Mouse (Mus musculus): Measurements from ENCODE around the gene Timm13.
A peak's percentile ranks its signal among the peaks of the same experiment; 100 is the strongest.

Gene Timm13

DNA sequence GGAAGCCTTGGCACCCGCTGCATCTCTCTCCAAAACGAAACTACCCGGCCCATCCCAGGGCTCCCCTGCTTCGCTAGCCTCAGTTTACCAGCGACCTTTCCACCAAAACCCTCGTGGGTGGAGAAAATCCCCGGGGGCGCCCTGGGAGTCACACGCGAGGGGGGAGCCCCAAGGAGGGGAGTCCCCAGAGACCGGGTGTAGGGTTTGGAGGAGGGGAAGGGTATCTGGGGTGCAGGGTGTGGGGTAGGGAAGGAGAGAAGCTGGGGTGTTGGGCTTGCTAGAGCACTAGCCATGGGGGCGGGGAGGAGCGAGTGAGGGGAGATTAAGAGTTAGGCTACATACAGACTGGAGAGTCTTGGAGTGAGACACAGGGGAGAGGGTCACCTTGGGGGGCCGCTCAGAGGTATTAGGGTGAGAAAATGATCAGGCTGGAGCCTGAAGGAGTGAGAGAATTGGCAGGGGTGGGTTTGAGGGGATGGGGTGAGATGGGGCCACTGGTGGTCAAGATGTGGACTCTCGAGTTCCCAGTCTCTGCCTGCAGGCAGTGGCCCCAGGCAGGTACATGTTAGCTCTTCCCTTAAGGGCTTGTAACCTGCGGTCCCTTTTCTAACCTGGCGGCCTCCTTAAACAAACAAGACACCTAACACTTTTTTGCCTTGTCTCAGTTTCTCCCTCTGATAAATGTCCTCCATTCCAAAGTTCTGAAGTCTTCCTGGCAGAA lies 32.1 kb upstream of the Timm13 start:
- no peak for DNase-seq (ENCODE audit: low spot score in 2 of 2)

DNA sequence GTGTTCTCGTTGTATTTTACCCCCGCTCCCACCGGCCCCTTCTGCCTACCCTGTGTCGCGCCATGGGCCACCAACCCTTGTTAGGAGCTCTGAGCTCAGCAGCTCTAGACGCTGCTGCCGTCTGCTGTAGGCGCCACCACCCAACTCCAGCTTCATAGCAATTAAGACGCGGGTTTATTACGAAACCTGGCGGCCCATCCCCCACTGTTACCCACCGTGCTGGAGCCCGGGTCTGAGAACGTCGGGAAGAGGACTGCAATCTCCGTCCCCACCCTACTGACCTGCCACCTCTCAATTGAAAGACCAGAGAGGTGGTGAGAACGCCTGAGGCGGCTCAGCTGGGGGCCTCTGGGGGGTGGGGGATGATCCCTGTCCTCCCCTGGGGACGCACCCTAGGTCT lies 31.4 kb upstream of the Timm13 start:
- peak in 1 of 2 experiments; percentile 42 for DNase-seq (ENCODE audit: low spot score in 2 of 2)

DNA sequence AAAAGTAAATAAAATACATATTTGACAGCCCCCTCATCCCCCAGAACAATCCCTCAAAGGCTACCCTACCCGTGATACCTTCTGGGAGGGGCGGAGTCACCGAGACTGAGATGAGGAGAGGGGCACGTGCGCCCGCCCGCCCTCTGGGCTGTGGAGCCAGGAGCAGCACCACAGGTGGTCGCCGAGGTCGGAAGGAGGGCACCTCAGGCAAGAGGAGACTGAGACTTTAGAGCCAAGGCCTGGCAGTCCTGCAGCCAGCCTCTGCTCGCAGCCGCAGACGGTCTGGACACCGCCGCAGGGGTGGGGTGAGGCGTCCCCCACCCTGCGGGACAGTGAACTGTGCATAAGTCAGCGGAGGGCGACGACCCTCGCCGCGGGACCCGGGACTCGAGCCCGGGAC lies 30.9 kb upstream of the Timm13 start:
- no peak for DNase-seq (ENCODE audit: low spot score in 2 of 2)

DNA sequence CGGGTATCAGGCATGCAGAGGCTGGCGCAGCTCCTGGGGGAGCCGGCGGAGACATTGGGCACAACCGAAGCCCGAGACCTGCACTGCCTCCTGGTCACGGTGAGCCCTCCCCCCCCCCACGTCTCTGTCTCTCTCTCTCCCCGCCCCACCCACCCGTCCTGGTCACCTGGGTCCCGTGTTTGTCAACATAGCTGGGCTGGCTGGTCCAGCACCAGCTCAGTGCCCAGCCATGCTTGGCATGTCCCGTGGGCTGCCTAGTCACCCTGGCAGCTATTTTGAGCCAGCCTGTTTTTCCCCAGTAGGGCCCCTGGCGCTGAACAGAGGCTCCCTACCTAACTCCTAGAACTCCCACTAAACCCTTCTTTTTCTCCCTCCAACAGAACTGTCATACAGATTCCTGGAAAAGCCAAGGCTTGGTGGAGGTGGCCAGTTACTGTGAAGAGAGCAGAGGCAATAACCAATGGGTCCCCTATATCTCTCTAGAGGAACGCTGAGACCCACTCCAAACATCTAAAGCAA lies 30.4 kb upstream of the Timm13 start:
- peak in 1 of 2 experiments; percentile 48 for DNase-seq (ENCODE audit: low spot score in 2 of 2)

DNA sequence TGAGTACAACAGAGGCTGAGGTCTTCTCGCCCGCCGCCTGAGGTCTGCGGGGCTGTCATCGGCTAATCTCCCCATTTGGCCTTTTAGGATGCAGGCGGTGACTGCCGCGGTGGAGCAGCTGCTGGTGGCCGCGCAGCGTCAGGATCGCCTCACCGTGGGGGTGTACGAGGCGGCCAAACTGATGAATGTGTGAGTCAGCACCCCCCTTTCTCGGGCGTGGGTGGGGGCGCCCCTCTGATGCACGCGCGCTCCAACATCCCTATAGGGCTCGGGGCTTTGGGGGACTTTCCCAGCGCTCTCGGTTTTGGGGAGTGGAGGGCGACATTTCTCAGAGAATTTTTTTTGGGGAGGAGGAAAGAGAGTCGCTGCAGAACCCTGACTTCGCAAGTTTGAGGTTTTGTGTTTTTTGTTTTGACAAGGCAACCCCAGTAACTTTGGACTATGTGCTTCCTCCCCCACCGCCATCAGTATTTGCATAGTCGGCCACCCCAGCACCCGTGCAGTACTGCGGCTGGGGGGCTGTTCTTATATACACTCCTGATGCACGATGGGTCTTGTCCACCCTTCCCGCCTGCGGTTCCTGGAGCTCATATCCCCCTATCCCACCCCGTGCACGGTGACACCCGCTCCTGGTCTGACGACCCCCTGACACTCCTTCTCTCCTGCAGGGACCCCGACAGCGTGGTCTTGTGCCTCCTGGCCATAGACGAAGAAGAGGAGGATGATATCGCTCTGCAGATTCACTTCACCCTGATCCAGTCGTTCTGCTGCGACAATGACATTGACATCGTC lies 29.8 kb upstream of the Timm13 start:
- DNase-seq (ENCODE audit: low spot score in 2 of 2): peak in 1 of 2 experiments; percentile 45

DNA sequence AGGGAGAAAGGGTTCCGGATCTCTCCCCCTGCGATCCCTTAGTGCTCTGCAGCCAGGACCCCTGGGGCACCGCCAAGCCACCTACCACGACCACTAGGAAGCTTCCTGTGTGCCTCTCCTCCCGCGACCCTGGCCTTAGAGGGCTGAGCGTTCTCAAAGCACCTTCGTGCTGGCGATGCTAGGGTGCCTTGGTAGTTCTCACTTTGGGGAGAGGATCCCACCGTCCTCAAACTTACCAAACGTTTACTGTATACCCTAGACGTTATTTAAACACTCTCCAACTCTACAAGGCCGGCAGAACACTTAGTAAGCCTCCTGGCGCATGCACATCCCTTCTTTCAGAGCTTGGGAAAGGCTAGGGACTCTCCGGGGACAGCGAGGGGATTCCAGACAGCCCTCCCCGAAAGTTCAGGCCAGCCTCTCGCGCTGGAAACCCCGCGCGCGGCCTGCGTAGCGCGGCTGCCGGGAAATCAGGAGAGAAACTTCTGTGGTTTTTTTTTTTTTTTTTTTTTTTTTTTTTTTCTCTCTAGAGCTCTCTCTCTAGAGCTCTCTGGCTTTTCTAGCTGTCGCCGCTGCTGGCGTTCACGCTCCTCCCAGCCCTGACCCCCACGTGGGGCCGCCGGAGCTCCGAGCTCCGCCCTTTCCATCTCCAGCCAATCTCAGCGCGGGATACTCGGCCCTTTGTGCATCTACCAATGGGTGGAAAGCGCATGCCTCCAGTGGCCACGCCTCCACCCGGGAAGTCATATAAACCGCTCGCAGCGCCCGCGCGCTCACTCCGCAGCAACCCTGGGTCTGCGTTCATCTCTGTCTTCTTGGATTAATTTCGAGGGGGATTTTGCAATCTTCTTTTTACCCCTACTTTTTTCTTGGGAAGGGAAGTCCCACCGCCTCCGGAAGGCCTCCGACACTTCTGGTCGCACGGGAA lies 28.8 kb upstream of the Timm13 start, which contains the start of gene Gadd45b:
Gadd45b (plus strand) TSS at position 775 of the 928 bp plus-strand sequence.
- peak; percentile 97 to 99 for DNase-seq (ENCODE audit: low spot score in 2 of 2)

DNA sequence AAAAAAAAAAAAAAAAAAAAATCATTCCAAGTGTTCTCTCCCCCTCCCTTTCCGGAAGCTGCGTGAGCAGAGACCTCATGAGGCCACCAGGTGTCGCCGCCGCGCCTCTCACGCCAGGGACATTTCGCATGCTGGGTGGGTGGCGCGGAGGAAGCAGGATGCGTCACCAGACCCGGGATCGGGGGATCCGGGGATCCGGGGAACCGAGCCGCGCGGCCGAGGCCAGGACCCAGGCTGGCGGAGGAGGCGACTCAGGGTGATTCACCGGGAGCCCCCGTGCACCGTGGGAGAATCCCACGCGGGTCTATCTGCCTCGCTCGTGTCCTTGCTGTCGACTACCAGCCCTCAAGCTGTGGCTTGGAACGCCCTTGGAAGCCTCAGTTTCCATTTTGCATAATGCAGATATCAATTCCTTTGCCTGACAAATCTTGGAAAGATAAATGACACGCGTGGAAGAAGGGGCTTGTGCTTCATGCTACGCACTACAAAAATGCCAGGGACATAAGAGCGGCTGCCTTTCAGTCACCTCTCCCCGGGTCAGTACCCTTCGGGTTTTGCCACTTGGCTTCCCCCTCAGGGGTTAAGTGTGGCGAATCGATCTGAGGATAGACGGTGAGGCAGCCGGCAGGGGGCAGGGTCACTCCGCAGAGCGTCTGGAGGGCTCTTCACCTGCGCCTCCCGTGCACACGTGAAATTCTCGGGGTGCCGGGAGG lies 28.0 kb upstream of the Timm13 start:
- DNase-seq (ENCODE audit: low spot score in 2 of 2): peak; percentile 84 to 91

DNA sequence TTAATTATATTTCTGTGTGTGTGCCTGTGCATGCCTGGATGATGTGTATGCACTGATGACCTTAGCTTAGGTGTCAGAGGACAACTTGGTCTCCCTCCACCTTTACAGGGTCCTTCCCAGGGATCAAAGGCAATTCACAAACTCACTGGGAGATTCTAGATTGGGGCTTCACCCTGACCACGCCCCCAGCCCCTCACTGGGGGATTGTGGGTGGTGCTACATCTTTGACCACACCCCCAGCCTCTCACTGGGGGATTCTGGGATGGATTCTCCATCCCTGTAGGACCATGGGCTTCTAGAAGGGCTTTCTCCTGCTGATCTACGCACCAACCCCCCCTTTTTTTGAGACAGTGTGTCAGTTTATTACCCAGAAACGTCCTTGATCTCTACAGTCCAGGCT lies 24.7 kb upstream of the Timm13 start:
- DNase-seq (ENCODE audit: low spot score in 2 of 2): no peak

DNA sequence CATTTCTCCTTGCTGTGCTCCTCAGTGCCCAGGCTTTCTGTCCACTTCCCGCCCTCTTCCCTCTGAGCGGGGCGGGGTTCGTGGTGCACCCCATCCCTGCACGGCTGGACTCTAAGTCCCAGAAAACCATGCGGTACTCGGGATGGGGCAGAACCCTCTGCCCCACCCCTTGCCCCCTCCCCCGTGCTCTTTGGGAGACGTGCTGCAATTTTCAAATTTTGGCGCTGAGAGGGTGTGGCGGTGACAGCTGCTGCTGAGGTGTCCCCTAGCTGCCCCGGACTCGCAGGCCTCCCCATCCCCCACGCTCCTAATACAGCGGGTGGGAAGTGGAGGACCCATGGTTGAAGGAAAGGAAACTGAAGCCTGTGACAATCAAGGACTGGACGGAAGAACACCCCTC lies 21.2 kb upstream of the Timm13 start:
- no peak for DNase-seq (ENCODE audit: low spot score in 2 of 2)

DNA sequence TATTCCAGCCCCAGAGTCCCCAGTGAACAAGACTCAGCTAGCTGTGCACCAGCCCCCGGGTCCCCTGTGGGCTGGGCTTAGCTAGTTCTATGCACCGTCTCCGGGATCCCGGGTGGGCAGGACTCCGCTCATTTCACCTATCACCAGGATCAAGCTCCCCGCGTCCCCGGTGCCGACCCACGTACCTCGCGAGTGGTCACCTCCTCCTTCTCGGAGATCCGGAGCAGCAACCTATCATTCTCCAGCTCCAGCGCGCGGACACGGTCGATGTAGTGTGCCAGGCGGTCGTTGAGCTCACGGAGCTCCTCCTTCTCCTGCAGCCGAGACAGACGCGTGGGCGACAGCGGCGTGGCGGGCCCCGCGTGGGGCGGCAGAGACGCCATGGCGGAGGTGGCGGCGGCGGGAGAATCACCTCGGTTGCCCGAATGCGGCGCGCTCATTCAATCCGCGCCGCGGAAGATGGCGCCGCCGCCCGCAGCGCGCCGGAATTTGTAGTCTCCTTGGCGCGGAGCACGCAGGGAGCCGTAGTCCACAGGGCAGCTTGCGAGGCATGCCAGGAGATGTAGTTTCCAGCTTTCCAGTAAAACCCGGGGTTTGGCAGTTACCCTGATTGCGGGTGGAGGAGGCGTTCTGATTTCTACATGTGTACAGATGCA lies 17.1 kb upstream of the Timm13 start, which contains the start of gene Lmnb2:
Lmnb2 (minus strand) TSS at position 467 of the 656 bp plus-strand sequence.
- peak; percentile 54 to 69 for DNase-seq (ENCODE audit: low spot score in 2 of 2)

DNA sequence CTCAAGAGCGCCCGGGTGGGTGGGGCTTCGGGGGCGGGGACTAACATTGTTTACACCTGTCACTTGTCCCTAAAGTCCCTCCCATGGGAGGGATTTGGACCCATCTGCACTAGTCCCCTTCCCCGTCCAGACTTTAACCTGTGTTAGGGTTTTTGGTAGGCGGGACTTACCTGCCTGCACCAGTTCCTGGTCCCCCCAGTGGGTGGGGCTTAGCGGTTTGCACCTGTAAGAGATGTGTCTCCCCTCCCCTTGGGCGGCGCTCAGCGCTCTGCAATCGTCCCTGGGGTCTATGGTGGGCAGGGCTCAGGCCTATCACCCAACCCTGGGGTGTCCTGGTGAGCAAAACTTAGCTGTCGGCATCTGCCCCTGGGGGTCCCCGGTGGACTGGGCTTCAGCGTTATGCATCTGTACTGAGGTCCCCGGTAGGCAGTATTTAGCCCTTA lies 16.6 kb upstream of the Timm13 start:
- DNase-seq (ENCODE audit: low spot score in 2 of 2): no peak

DNA sequence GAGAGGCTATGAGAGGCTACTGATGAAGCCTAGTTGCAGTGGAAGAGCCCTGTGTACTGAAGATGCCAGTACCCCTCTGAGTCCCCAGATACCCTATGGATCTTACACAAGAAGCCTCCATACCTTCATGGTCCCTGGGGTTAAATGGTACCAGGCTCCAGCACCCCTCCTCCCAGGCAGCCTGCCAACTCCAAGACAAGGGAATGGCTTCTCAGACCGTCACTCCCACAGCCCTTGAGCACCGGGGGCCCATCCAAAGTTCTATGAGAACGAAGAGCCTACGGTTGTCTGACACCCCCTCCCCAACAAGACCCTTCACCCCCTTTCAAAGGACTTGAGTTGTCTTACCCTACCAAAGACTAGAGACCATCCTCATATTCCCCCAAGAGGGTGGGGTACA lies 15.0 kb upstream of the Timm13 start:
- DNase-seq (ENCODE audit: low spot score in 2 of 2): no peak

DNA sequence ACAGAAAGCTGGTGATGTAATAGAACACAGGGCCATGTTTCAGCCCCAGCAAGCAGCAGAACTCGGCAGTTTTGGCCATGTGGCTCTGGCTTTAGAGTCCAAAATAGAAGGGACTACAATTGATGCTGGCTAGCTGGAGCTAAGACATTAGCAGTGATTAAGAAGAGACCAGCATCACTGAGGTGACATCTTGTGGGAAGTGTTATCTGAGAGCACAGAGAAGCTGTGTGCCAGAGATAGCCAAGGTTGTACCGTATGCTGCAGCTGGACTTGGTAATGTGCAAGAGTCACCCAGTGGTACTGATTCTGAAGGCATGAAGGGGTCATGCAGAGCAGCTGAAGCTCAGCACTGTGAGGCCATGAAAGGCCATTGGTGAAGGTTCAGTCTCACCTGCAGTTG lies 14.5 kb upstream of the Timm13 start:
- DNase-seq (ENCODE audit: low spot score in 2 of 2): no peak

DNA sequence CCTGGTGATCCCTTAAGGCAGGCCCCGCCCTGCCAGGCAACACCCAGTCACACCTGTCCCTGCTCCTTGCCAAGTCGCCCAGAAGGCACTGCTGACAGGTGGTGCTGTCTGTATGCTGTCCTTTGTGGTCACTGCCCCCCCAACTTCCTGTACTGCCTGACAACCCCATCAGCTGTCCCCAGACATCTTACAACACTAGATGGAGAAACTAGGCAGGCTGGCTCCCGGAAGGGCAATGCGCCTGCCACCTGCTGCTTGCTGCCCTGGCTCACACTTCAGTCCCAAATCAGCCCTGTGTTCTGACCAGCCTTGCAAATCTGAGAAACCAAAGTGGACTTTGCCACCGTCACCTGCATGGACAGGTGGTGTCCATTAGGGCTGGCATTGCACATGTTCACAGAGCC lies 13.5 kb upstream of the Timm13 start:
- DNase-seq (ENCODE audit: low spot score in 2 of 2): no peak

DNA sequence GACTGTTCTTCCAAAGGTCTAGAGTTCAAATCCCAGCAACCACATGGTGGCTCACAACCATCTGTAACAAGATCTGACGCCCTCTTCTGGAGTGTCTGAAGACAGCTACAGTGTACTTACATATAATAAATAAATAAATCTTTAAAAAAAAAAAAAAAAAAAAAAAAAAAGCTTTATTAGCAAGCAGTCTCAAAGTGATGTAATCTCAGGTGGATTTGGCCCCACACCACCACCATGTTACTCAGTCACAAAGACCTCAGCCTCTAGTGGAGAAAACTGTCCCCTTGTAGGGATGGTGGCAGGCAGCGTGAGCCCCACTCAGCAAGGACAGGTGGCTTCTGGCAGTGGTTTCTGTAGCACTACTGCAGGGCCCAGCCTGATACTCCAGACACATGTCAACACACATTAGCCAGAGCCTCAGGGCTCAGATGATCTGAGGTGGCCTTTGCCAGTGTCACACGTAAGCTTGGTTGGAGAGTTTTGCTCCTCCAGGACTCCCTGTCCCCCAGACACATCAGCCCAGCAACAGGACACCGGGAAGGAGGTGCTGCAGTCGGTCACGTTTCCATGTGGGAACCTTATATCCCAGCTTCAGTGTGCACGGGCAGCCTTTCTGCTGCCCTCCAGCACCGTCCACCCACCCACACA lies 12.7 kb upstream of the Timm13 start:
- no peak for DNase-seq (ENCODE audit: low spot score in 2 of 2)

DNA sequence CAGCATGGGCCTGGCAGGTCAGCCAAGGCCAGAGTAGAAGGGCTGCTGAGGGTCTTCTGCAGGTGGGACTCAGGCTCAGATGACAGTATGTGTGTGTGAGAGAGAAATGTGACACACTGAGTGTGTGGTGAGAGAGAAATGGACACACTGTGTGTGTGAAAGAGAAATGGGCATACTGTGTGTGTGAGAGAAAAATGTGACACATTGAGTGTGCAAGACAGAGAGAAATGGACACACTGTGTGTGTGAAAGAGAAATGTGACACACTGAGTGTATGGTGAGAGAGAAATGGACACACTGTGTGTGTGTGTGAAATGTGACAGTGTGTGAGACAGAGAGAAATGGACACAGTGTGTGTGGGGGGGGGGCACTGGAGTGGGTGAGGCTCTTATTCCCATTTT lies 11.1 kb upstream of the Timm13 start:
- DNase-seq (ENCODE audit: low spot score in 2 of 2): no peak

DNA sequence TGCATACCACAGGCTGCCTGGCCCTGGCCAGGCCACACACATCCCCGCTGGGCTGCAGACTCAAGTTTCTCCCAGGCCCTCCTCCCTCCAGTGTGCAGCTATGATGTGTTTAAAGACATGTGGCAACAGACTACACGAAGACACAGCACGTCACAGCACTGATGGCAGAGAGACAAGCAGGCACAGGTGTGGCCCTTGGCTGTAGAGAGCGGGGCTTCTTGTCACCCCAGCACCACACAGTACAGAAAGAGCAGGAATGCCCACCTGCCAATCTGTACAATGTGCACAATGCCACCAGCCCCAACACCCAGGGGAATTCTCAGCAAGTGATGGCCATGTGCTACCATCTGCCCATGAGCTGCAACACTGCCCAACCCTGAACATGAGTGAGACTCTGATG lies 10.6 kb upstream of the Timm13 start:
- no peak for DNase-seq (ENCODE audit: low spot score in 2 of 2)

DNA sequence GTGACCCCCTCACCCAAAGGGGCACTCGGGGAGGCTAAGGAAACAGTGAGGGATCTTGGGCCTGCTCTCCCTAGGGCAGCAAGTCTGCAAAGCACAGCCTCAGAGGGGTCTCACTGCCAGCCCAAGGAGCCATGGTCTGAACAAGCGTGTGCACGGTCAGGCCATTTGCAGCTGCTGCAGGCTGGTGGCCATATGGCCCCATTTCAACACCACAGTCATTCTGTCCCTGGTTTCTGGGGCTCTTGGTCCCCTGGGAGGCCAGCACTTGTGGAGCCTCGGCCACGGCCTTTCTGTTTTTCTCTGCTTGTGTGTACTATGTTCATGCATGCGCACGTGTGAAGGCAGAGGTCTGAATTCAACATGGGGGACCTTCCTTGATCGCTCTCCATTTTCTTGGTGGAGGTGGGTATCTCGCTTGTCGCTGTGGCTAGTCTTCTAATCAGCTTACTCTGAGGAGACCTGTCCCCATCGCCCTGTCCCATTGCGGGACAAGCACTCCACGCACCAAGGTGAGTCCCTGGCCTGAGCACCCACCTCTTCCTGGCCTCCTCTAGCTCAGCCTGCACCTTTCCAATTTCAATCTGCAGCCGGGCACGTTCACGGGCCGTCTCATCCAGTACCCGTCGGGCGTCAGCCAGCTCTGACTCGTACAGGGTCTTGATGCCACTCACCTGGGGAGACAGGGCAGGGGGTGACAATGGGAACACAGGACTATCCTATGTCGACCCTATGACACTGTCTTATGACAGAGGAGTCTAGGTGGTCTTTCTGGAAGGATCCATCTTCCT lies 8.8 kb upstream of the Timm13 start:
- DNase-seq (ENCODE audit: low spot score in 2 of 2): no peak

DNA sequence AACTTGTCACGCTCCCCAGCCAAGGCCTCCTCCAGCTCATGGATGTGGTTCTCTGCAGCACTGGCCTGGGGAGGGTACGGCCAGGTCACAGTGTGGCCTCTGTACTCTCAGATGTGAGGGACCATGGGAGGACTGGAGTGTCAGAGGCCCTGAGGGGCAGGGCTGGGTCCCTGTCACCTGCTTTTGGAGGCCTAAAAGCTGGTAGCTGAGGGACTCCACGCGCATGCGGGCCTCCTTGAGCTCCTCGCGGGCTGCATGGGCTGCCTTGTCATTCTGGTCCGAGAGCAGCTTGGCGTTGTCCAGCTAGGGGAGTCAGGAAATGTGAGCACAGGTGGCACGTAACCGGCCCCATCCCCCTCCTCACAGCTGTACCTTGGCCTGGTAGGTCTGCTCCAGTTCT lies 3.9 kb upstream of the Timm13 start:
- DNase-seq (ENCODE audit: low spot score in 2 of 2): no peak
